Mouse (Mus musculus): ENCODE measurements at regions not wholly inside any gene's neighbourhood (a gene's known extent, or its start where the extent isn't known, plus 50 kb on each side); places are given as distances from the start of the nearest gene placed in this dataset.
"Not testable (repeated sequence)": the region's sequence is repeated elsewhere in the genome, so short reads cannot be mapped to it uniquely, and the experiment has no call there.

DNA sequence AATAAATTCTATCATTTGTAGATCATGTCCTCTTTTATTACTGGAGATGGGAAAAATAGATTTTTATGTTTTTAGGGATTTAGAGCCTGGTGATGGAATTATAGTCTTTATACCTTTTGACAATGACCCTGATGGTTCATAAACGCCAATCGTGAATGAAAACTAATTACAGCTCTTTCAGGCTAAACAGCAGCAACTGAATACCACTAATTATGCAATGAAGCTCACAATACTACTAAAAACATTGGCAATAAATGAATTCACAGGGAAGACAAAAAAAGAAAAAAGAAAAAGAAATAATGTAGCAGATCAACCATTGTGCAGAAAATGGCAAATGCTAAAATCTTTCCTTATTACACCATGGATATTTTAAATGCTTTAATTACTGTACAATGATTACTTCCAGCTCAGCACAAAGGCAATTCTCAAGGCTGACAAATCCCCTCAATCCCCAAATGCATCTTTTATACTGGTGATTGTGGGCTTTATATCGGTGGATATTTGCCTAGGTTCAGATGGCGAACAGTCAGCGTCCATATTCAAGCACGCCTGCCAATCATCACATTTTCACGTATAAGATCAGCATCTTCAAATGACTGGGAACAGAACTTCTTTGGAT lies 191.2 kb upstream of the Slc7a11 start:
- no peaks in the 10 kb centered on the region for H3K27me3 ChIP-seq (replicated peaks)
- 93% methylated on average over 7 of the region's 7 CpGs for WGBS
- no peaks in the 10 kb centered on the region for H3K4me1 ChIP-seq (replicated peaks)
- H3K4me3 ChIP-seq (replicated peaks) = no peak overlapping the region
- H3K9ac ChIP-seq = no peak overlapping the region
- H3K36me3 ChIP-seq = no peaks in the 10 kb centered on the region
- H3K27ac ChIP-seq = no peak overlapping the region
- no peak overlapping the region for H3K4me2 ChIP-seq (replicated peaks)
- ATAC-seq = no peak
- H3K9me3 ChIP-seq = no peaks in the 10 kb centered on the region

DNA sequence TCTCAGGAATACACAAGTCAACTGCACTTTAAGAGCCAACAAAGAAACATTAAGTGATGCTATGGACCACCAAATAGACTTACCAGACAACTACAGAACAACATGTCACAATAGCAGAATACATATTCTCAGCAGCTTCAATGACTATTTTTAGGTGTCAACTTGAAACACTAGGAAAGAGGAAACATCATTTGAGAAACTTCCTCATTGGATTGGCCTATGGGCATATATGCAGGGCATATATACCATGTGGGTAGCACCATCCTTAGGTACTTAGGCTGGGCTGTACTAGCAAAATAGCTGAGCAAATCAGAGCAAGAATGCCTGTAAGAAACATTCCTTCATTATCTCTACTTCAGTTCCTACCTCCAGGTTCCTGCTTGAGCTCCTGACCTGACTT lies 187.9 kb upstream of the Slc7a11 start:
- Histone ChIP-seq H3K27ac (no peak overlapping the region), H3K4me2 (replicated peaks) (no peak overlapping the region), H3K9me3 (no peaks in the 10 kb centered on the region), H3K4me3 (replicated peaks) (no peak overlapping the region), H3K36me3 (no peaks in the 10 kb centered on the region), H3K9ac (no peak overlapping the region), H3K27me3 (replicated peaks) (no peaks in the 10 kb centered on the region), H3K4me1 (replicated peaks) (no peaks in the 10 kb centered on the region)
- no peak for ATAC-seq

DNA sequence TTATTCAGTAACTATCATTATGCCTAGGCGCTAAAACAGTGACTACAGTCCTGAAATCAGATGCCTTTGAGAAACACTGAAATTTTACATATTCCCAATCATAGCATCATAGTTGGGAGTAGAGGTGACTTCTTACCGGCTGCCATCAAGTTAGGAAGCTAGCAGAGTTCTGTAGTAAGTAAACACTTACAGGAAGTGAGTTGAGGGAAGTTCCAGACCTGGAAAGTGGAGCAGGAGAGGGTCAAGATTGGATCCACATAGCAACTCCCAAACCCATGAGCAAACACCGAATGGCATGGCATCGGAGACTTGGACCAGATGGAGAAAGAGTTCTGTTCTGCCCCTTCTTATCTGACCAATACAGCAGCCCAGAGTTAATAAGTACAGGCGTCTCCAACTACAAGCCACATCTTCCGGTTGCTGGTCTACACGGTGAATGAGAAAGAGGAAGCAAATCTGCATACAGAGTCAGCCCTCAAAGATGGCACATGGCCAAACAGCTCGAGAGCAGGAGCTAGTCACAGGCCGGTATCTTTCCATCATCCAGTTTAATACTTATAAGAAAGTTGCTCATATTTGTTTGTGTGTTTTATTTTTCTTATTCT lies 184.8 kb upstream of the Slc7a11 start:
- H3K9me3 ChIP-seq = no peaks in the 10 kb centered on the region

DNA sequence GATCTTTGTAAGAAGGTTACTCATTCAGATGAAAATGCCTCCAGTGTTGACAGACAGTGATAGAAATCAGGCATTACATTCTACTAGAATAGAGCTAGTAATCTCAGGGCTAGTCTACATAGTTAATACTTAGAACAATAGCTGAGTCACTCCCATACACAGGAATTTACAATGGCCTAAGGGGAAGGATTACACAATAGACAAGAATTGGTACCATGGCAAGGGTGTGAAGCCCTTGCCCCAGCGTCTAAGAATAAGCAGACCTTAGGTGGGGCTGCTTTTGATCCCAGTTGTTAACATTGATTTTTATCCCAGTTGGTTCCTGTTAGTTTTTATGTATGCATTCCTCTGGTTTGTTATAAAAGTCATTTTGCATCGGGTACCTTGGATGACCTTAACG lies 177.8 kb upstream of the Slc7a11 start:
- H3K27me3 ChIP-seq (replicated peaks); H3K36me3 ChIP-seq; H3K4me2 ChIP-seq (replicated peaks); H3K9ac ChIP-seq; H3K9me3 ChIP-seq; H3K4me1 ChIP-seq (replicated peaks); H3K27ac ChIP-seq; H3K4me3 ChIP-seq (replicated peaks); ATAC-seq: not testable (repeated sequence)
- WGBS = 72% methylated on average over 3 of the region's 3 CpGs

More for the DNA sequence above, 184.8 kb upstream of the Slc7a11 start:
- Histone ChIP-seq H3K4me3 (replicated peaks) (no peak overlapping the region), H3K4me1 (replicated peaks) (no peaks in the 10 kb centered on the region), H3K27ac (no peak overlapping the region), H3K36me3 (no peaks in the 10 kb centered on the region), H3K9ac (no peak overlapping the region), H3K4me2 (replicated peaks) (no peak overlapping the region), H3K27me3 (replicated peaks) (no peaks in the 10 kb centered on the region)
- 84% methylated on average over 9 of the region's 9 CpGs for WGBS
- no peak for ATAC-seq

DNA sequence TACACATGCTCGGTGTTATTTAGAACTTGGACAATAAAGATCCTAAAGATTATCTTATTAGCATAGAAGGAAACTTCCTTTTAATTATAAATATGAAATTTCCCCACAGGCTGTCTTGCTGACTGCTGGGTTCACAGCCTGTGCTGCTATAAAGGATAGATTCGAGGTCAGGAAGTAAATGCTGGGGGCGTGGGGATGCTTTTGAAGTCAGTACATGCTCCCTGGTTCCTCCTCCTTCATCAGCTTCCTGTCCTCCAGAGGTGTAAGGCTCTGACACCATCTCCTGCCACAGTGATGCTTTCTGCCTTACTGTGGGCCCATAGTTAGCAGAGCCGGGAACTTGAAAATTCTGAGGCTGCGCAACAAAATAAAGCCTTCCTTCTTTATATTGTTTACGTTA lies 175.6 kb upstream of the Slc7a11 start:
- no peak for ATAC-seq
- no peaks in the 10 kb centered on the region for H3K36me3 ChIP-seq
- H3K4me1 ChIP-seq (replicated peaks) = no peaks in the 10 kb centered on the region
- H3K4me3 ChIP-seq (replicated peaks) = no peak overlapping the region
- H3K27ac ChIP-seq = no peak overlapping the region
- WGBS = 76% methylated on average over 6 of the region's 6 CpGs
- no peak overlapping the region for H3K9ac ChIP-seq
- H3K4me2 ChIP-seq (replicated peaks) = no peak overlapping the region
- H3K27me3 ChIP-seq (replicated peaks) = no peaks in the 10 kb centered on the region
- no peaks in the 10 kb centered on the region for H3K9me3 ChIP-seq

DNA sequence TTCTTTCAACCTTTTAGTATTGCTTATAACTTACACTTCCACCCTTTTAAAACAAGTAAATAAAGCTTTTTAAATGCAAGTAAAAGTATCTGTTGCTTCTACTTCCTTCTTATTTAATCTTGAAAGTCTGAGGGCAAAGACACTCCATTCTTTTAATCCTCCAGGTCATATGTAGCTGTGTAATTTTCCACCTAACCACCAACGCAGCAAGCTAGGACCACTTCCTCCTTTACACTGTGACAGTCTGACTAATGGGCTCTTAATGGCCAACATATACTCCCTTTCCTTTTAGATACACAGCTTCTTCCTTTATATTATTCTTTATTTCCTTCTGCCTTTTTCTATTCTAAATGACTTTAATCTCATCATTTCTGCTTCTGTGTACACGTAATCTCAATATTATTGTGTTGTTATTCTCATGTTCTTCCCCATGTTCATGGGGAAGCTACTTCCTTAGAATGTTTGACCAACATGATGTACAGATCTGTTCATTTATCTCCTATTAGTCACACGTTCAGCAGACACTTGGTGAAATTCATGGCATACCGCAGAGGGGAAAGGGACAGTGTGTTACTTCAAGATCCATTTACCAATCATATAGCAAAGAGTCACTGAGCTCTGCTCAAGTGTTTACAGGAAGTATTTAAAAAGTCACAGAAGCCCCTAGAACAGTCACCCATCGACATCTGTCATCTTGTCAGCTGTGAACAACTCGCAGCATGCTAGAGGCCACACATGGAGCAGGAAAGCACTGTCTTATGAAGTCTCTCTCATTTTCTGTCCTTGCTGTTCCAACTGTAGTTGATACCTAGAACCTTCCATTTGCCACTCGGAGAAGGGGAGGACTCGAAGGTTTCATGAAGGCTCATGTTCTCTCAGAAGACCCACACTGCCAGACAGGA lies 172.2 kb upstream of the Slc7a11 start:
- 65% methylated on average over 8 of the region's 8 CpGs for WGBS
- no peak overlapping the region for H3K4me3 ChIP-seq (replicated peaks)
- no peaks in the 10 kb centered on the region for H3K27me3 ChIP-seq (replicated peaks)
- H3K9ac ChIP-seq = no peak overlapping the region
- no peaks in the 10 kb centered on the region for H3K36me3 ChIP-seq
- no peak overlapping the region for H3K27ac ChIP-seq
- ATAC-seq = no peak
- H3K9me3 ChIP-seq = no peaks in the 10 kb centered on the region
- H3K4me1 ChIP-seq (replicated peaks) = no peaks in the 10 kb centered on the region
- no peak overlapping the region for H3K4me2 ChIP-seq (replicated peaks)

DNA sequence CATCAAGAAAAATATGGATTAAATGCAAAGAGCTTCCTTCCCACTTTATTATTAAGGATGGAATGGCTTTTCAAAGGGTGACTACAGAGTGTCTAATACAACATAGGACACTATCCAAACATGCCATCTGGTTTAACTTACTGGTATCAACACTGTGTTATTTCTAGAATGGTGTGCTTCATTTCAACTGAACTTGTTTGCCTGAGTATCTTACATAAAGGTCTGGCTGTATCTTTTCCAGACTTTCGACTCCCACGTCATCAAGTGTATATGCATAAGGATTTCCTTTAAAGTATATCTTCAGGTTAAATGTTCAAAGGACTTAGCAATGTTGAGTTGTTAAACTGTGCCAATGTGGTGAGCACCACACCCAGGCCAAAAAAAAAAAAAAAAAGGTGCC lies 169.6 kb upstream of the Slc7a11 start:
- 80% methylated on average over 2 of the region's 2 CpGs for WGBS

DNA sequence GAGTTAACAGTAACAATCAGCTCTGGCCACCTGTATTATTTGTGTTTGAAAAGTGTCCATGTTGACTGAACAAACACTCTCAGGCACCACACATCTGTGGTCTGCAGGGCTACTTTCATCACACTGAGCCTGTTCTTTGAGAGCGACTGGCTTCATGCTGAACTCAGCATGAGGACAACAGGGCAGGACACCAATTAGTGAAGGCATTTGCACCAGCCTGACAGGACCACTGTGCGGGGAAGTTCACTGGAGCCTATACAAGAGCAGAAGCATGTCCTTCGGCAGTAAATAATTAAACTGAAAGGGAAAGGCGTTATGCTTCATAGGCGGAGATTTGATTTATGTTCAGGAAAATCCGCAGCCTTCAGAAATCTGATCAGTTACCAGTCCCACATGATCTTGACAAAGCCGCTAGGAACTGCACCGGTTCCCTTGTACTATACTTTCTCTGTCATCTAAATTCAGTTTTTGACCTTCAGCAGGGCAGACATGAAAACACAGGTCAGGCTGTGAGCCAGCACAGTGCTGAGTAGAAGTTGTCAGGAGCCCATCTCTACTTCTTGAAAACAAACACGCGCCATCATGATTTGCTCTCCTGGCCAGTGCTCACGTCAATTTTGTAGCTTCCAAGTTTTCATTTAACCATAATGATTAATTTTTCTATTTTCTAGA lies 166.1 kb upstream of the Slc7a11 start:
- peak; percentile 39; the same call in 1 of the 2 replicates for ATAC-seq
- H3K27me3 ChIP-seq (replicated peaks) = no peaks in the 10 kb centered on the region
- WGBS = 59% methylated on average over 11 of the region's 11 CpGs
- no peak overlapping the region for H3K27ac ChIP-seq
- no peaks in the 10 kb centered on the region for H3K36me3 ChIP-seq
- no peak overlapping the region for H3K4me3 ChIP-seq (replicated peaks)
- H3K9me3 ChIP-seq = no peaks in the 10 kb centered on the region
- no peak overlapping the region for H3K4me2 ChIP-seq (replicated peaks)
- H3K4me1 ChIP-seq (replicated peaks) = no peaks in the 10 kb centered on the region
- H3K9ac ChIP-seq = no peak overlapping the region

More for the DNA sequence above, 169.6 kb upstream of the Slc7a11 start:
- no peaks in the 10 kb centered on the region for H3K27me3 ChIP-seq (replicated peaks)
- no peaks in the 10 kb centered on the region for H3K9me3 ChIP-seq
- ATAC-seq = no peak
- no peaks in the 10 kb centered on the region for H3K4me1 ChIP-seq (replicated peaks)
- no peaks in the 10 kb centered on the region for H3K36me3 ChIP-seq
- no peak overlapping the region for H3K27ac ChIP-seq
- H3K4me2 ChIP-seq (replicated peaks) = no peak overlapping the region
- H3K9ac ChIP-seq = no peak overlapping the region
- no peak overlapping the region for H3K4me3 ChIP-seq (replicated peaks)

DNA sequence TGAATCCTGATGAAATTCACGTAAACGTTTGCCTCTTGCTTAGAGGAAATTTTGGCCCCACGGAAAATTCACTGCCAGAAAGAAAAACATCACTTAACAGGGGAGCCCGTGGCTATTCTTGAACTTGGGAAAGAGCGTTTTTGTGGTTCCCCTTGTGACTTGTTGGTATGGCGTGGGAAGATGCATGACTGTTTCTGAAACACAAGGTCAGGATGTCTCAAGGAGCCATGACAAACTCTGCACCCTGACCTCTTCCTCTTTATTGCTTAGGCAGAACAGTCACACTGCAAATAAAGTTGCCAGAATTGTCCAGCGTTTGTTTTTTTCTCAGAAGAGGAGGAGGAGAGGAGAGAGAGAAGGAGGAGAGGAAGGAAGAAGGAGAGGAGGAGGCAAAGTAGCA lies 164.3 kb upstream of the Slc7a11 start:
- Histone ChIP-seq H3K27me3 (replicated peaks) (no peaks in the 10 kb centered on the region), H3K4me1 (replicated peaks) (no peaks in the 10 kb centered on the region), H3K9ac (no peak overlapping the region), H3K4me2 (replicated peaks) (no peak overlapping the region), H3K4me3 (replicated peaks) (no peak overlapping the region), H3K9me3 (no peaks in the 10 kb centered on the region), H3K36me3 (no peaks in the 10 kb centered on the region), H3K27ac (no peak overlapping the region)
- 53% methylated on average over 7 of the region's 7 CpGs for WGBS
- ATAC-seq = no peak

DNA sequence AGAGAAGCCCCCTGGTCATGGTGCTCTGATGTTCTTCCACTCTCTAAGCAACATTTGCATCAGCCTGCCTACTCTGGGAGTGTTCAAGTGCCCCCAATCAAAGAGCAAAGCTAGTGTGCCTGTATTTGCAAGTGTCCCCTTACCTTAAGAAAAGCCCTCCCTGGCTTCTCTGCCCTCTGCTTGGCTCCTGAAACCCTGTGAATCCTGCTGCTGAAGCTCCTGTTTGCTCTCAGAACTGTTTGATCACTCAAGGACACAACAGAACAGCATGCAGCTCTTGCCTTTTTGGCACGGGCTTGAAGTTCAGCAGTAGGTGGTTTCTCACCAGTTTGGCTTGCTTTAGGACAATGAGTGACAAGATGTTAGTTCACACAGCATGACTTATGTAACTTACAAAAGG lies 163.6 kb upstream of the Slc7a11 start:
- ATAC-seq = no peak
- no peak overlapping the region for H3K4me2 ChIP-seq (replicated peaks)
- no peaks in the 10 kb centered on the region for H3K4me1 ChIP-seq (replicated peaks)
- H3K9me3 ChIP-seq = no peaks in the 10 kb centered on the region
- no peak overlapping the region for H3K9ac ChIP-seq
- WGBS = 24% methylated on average over 1 of the region's 1 CpGs
- no peak overlapping the region for H3K27ac ChIP-seq
- no peaks in the 10 kb centered on the region for H3K36me3 ChIP-seq
- no peak overlapping the region for H3K4me3 ChIP-seq (replicated peaks)
- H3K27me3 ChIP-seq (replicated peaks) = no peaks in the 10 kb centered on the region

DNA sequence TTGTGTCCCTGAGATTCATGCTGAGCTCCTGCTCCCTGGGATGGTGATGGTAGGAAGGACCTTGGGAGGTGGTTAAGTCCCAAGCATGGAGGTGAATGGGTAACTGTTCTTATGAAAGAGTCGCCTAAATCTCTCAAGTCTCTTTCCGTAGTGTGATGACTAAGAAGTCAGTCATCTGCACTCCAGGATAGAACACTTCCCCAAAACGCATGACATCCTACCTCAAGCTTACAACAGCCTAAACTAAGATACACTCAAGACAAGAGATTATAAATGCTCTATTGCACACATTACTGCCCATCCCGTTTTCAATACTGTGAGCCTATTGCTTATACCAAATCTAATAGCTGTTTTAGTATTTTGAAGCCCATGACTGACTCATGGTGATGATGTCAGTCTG lies 162.3 kb upstream of the Slc7a11 start:
- no peaks in the 10 kb centered on the region for H3K9me3 ChIP-seq
- no peak for ATAC-seq
- no peaks in the 10 kb centered on the region for H3K4me1 ChIP-seq (replicated peaks)
- H3K4me2 ChIP-seq (replicated peaks) = no peak overlapping the region
- no peak overlapping the region for H3K27ac ChIP-seq
- WGBS = 82% methylated on average over 4 of the region's 4 CpGs
- H3K36me3 ChIP-seq = no peaks in the 10 kb centered on the region
- no peak overlapping the region for H3K9ac ChIP-seq
- no peak overlapping the region for H3K4me3 ChIP-seq (replicated peaks)
- no peaks in the 10 kb centered on the region for H3K27me3 ChIP-seq (replicated peaks)

DNA sequence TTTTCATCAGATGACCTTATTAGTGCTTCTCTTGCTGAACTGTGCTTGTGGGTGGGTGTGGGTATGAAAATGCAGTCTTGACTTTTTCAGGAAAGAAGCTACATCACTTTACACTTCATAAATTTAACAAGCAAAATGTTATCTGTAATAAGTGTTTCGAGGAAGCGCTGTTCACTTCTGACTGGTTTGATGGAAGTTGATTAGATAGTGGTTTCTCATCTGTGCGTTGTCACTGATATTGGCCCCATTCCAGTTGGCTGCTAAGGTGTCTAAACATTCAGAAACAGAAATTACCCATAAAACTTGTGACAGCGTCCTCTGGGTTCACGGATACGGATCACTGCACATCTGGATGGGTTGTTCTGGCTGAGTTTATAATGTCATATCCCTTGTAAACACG lies 159.8 kb upstream of the Slc7a11 start:
- no peaks in the 10 kb centered on the region for H3K4me1 ChIP-seq (replicated peaks)
- H3K27ac ChIP-seq = no peak overlapping the region
- whole genome bisulfite sequencing = 54% methylated on average over 7 of the region's 7 CpGs
- H3K4me3 ChIP-seq (replicated peaks) = no peak overlapping the region
- no peaks in the 10 kb centered on the region for H3K9me3 ChIP-seq
- no peaks in the 10 kb centered on the region for H3K36me3 ChIP-seq
- H3K4me2 ChIP-seq (replicated peaks) = no peak overlapping the region
- H3K27me3 ChIP-seq (replicated peaks) = no peaks in the 10 kb centered on the region
- no peak overlapping the region for H3K9ac ChIP-seq
- no peak for ATAC-seq
